Mouse (Mus musculus): ENCODE results near the gene Abhd10. TPM values are rescaled to one million over a fixed set of nuclear protein-coding genes. Genes with fewer than 3 reads are reported as not detected.
A peak's percentile ranks its signal among the peaks of the same experiment; 100 is the strongest.

The Abhd10 gene
- polyA plus RNA-seq, 1 experiment: 2.4 TPM

DNA sequence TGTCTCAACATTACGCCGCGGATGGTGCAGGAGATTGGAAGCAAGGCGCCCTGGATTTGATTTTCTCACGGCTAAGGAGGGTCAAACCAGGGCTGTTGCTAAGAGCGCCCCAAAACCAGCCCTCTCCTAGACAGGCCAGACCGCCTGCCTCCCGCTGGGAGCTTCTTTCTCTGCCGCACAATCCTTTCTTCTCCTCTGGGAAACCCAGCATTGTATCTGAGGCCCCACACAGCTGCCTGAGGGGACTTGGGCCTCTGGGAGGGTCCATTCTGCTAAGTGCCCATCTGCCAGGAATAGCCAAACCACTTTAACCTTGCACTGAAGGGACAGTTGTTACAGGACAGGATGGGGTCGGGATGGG is 18.0 kb downstream of the Abhd10 start:
- peaks cover 11% of the 10 kb centered on the region; the same call in 1 of the 2 replicates for H3K4me1 ChIP-seq (ENCODE audit: control insufficient read depth, insufficient read depth, insufficient read length, low read length)
- peak overlapping the region; percentile 60 for H3K4me3 ChIP-seq (ENCODE audit: low read depth, low read length)
- no peaks in the 10 kb centered on the region for H3K36me3 ChIP-seq (ENCODE audit: control insufficient read depth, insufficient read depth, low read length)
- WGBS: 8% methylated on average over 10 of the region's 10 CpGs
- no peaks in the 10 kb centered on the region; the same call in 1 of the 2 replicates for H3K27me3 ChIP-seq (ENCODE audit: control insufficient read depth, insufficient read depth, low read length)
- TF ChIP-seq POLR2A (IDR thresholded peaks at IDR 0.05; ENCODE audit: low read depth, low read length): no peak
- no peak for TF ChIP-seq CTCF (IDR thresholded peaks at IDR 0.05; ENCODE audit: extremely low read depth, insufficient read length, insufficient replicate concordance, low read depth, low read length)
- H3K27ac ChIP-seq (ENCODE audit: insufficient read depth, low read depth, low read length): no peak overlapping the region

DNA sequence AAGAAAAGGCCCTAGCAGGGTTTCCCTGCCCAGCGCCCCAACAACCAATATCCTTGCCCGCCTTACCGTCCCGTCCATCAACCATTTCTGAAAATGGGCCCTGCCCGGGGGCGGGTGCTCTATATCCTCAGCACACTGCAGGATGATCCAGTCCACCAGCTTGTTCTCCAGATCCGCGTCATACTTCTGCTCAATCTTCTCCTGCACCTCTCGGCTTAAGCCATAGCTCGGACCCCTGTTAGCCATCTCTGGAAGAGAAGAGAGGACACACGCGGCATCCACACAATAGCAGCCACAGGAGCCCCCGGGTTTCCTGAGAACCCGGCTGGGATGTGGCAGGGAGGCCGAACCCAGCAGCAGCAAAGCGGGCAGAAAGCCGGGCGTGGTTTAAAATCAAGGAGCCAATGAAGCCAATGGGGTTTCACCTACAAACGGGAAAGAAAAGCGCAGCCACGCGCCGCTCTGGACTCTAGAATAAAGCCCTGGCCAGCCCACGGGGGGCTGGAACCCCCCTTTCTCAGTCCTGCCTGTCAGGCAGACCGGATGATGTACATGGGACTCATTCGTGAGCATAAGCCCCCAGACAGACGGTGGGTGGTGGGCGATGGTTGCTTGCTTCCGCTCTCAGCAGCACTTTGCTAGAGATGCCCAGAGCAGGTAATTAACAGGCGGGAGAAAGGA is 18.6 kb downstream of the Abhd10 start, which contains the start of gene Tagln3:
Tagln3 (minus strand) TSS at position 548 of the 681 bp plus-strand sequence.
- Histone ChIP-seq H3K4me1 (ENCODE audit: control insufficient read depth, insufficient read depth, insufficient read length, low read length) (peaks cover 8% of the 10 kb centered on the region; the same call in 1 of the 2 replicates), H3K36me3 (ENCODE audit: control insufficient read depth, insufficient read depth, low read length) (no peaks in the 10 kb centered on the region), H3K27me3 (ENCODE audit: control insufficient read depth, insufficient read depth, low read length) (no peaks in the 10 kb centered on the region; the same call in 1 of the 2 replicates), H3K4me3 (ENCODE audit: low read depth, low read length) (peak within 1 kb of the TSS; percentile 60), H3K27ac (ENCODE audit: insufficient read depth, low read depth, low read length) (no peak within 1 kb of the TSS)
- 5% methylated on average over 30 of the region's 30 CpGs for WGBS
- TF ChIP-seq CTCF (IDR thresholded peaks at IDR 0.05; ENCODE audit: extremely low read depth, insufficient read length, insufficient replicate concordance, low read depth, low read length) (no peak), POLR2A (IDR thresholded peaks at IDR 0.05; ENCODE audit: low read depth, low read length) (no peak)

DNA sequence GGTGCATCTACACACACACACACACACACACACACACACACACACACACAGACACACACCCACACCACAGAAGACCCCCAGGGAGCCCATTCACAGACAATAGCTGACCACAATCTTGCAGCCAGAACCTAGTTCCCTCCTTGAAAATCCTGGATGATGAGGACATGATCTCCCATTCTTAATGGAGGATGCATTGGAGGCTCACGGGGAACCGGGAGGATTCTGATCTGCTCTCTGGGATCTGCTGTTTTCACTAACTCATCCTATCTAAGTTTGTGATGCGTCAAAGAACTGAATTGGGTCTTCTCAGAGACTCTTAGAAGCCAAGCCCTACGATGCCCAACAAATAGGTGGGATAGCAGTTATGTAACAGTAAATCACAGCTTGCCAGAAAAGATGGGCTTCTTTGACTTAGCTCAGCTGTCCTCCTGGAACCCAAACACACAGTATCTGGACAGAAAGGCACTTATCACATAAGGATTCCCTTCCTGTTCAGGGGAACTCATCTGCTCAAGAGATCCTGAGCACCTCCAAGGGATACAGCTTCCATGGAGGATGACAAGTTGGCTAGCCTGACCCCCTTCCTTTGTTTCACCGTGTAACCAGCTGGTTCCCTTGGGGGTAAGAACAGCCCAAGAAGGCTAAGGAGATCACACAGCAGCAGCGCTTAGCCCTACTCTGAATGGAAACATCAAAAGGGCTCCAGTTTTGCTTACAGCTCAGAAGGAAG is 19.4 kb downstream of the Abhd10 start:
- WGBS: 86% methylated on average over 6 of the region's 6 CpGs
- no peak for TF ChIP-seq CTCF (IDR thresholded peaks at IDR 0.05; ENCODE audit: extremely low read depth, insufficient read length, insufficient replicate concordance, low read depth, low read length)
- TF ChIP-seq POLR2A (IDR thresholded peaks at IDR 0.05; ENCODE audit: low read depth, low read length): no peak

DNA sequence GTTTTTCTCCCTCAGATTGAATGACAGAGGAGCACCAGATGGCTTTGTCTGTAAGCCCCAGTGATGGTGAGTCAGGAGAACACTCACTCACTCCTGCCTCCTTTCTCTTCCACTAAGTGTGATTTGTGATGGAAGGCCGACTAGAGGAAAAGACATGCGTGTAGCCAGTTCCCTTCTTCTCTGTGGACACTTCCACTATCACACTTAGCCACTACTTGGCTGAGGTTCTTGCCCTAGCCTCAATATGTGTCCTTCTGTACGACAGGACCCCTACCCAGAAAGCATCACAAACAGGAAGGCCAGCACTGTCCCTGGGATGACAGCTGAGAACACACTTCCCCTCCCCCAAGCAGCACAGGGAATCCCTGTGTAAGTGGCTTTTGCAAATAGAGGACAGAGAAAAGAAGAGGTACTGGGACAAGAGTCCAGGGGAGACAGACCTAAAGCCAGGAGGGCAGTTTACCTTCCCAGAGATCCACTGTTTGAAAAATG is 20.2 kb downstream of the Abhd10 start:
- 89% methylated on average over 3 of the region's 3 CpGs for WGBS
- no peak overlapping the region for H3K27ac ChIP-seq (ENCODE audit: insufficient read depth, low read depth, low read length)
- no peak for TF ChIP-seq CTCF (IDR thresholded peaks at IDR 0.05; ENCODE audit: extremely low read depth, insufficient read length, insufficient replicate concordance, low read depth, low read length)
- no peak for TF ChIP-seq POLR2A (IDR thresholded peaks at IDR 0.05; ENCODE audit: low read depth, low read length)
- no peaks in the 10 kb centered on the region; the same call in 1 of the 2 replicates for H3K27me3 ChIP-seq (ENCODE audit: control insufficient read depth, insufficient read depth, low read length)
- no peak overlapping the region for H3K4me3 ChIP-seq (ENCODE audit: low read depth, low read length)
- H3K4me1 ChIP-seq (ENCODE audit: control insufficient read depth, insufficient read depth, insufficient read length, low read length): peaks cover 8% of the 10 kb centered on the region; the same call in 1 of the 2 replicates
- no peaks in the 10 kb centered on the region for H3K36me3 ChIP-seq (ENCODE audit: control insufficient read depth, insufficient read depth, low read length)

More for the DNA sequence above, 19.4 kb downstream of the Abhd10 start:
- Histone ChIP-seq H3K27ac (ENCODE audit: insufficient read depth, low read depth, low read length) (no peak overlapping the region), H3K27me3 (ENCODE audit: control insufficient read depth, insufficient read depth, low read length) (no peaks in the 10 kb centered on the region; the same call in 1 of the 2 replicates), H3K4me3 (ENCODE audit: low read depth, low read length) (no peak overlapping the region), H3K36me3 (ENCODE audit: control insufficient read depth, insufficient read depth, low read length) (no peaks in the 10 kb centered on the region), H3K4me1 (ENCODE audit: control insufficient read depth, insufficient read depth, insufficient read length, low read length) (peaks cover 8% of the 10 kb centered on the region; the same call in 1 of the 2 replicates)

DNA sequence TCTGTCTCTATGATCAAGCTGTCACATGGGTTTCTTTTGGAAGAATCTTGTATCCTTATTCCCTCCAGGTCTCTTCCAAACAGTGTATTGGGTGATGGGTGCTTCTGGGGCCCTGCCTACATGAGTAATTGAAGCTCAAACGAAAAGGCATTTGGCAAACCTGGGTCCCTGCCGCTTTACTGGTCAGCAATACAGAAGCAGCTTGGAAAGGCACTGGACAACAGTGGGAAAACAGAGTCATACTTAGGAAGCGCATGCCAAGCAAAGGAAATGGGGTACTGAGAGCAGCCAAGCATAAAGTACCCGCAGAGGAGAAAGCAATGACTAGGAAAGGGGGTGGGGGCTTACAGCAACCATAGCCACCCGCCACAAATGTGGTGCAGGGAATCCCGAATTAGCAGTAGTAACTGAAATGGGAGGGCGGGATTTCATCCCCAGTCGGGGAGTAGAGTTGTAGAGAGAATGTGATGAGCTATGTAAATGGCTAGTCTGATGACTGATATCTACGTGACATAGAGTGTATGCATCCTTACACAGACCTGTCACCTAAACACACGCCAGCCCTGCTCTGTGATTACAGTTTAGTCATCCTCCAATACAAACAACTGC is 22.6 kb downstream of the Abhd10 start:
- no peak overlapping the region for H3K4me3 ChIP-seq (ENCODE audit: low read depth, low read length)
- 89% methylated on average over 10 of the region's 10 CpGs for WGBS
- peaks cover 8% of the 10 kb centered on the region; the same call in 1 of the 2 replicates for H3K4me1 ChIP-seq (ENCODE audit: control insufficient read depth, insufficient read depth, insufficient read length, low read length)
- TF ChIP-seq POLR2A (IDR thresholded peaks at IDR 0.05; ENCODE audit: low read depth, low read length) (no peak), CTCF (IDR thresholded peaks at IDR 0.05; ENCODE audit: extremely low read depth, insufficient read length, insufficient replicate concordance, low read depth, low read length) (no peak)
- no peaks in the 10 kb centered on the region for H3K36me3 ChIP-seq (ENCODE audit: control insufficient read depth, insufficient read depth, low read length)
- H3K27me3 ChIP-seq (ENCODE audit: control insufficient read depth, insufficient read depth, low read length): no peaks in the 10 kb centered on the region; the same call in 1 of the 2 replicates
- H3K27ac ChIP-seq (ENCODE audit: insufficient read depth, low read depth, low read length): no peak overlapping the region

DNA sequence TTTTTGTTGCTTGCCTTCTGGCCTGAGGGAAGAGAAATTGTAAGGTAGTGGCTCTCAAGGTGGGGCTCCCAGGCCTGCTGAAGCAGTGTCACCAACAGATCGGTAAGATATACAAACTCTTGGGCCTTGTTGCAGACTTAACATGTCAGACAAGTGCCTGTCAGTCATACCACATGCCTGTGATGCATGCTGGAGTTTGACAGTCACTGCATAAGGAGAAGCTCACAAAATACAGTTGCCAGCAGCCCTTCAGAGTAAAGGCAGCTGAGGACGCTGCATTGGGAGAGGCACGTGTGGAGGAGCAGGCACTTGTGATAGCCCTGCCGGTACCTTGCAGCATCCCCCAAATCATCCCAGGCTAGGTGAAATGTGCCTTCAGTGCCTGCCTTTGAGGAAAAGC is 24.5 kb downstream of the Abhd10 start:
- Histone ChIP-seq H3K36me3 (ENCODE audit: control insufficient read depth, insufficient read depth, low read length) (no peaks in the 10 kb centered on the region), H3K27ac (ENCODE audit: insufficient read depth, low read depth, low read length) (no peak overlapping the region), H3K27me3 (ENCODE audit: control insufficient read depth, insufficient read depth, low read length) (no peaks in the 10 kb centered on the region), H3K4me1 (ENCODE audit: control insufficient read depth, insufficient read depth, insufficient read length, low read length) (no peaks in the 10 kb centered on the region), H3K4me3 (ENCODE audit: low read depth, low read length) (no peak overlapping the region)
- 87% methylated on average over 4 of the region's 4 CpGs for WGBS
- TF ChIP-seq CTCF (IDR thresholded peaks at IDR 0.05; ENCODE audit: extremely low read depth, insufficient read length, insufficient replicate concordance, low read depth, low read length) (no peak), POLR2A (IDR thresholded peaks at IDR 0.05; ENCODE audit: low read depth, low read length) (no peak)

Data from small intestine, adult 2 months (tissue).